Mouse (Mus musculus): ENCODE measurements around the gene Cask. TPM values are rescaled to one million over a fixed set of nuclear protein-coding genes. Genes with fewer than 3 reads are reported as not detected.

The Cask gene
- polyA plus RNA-seq, 1 experiment = 0.15 TPM

DNA sequence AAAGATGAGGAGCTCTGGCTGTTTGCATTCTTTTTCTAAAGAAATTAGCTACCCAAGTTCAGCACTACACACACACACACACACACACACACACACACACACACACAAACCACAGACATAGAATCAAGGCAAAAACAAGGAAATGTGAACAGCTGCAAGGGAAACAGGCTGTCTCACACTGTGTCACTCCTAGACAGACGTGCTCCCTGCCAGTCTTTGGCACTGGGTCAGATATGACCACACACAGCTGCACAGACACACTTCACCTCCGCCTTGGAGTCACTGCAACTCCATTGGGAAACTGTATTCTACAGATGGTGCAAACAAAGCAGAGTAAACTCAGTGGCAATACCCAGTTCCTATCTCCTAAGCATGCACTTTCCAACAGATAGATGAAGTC, 274.6 kb downstream of the Cask start:
- Histone ChIP-seq H3K4me3 (replicated peaks) (no peak overlapping the region), H3K36me3 (ENCODE audit: control insufficient read depth) (no peaks in the 10 kb centered on the region), H3K9me3 (ENCODE audit: control insufficient read depth, low read length) (no peaks in the 10 kb centered on the region), H3K4me1 (ENCODE audit: control insufficient read depth) (no peaks in the 10 kb centered on the region), H3K27me3 (ENCODE audit: control insufficient read depth) (no peaks in the 10 kb centered on the region)
- TF ChIP-seq GATA1 (IDR thresholded peaks at IDR 0.05; ENCODE audit: low read length) (no peak), TAL1 (IDR thresholded peaks at IDR 0.05; ENCODE audit: low read length) (no peak)

DNA sequence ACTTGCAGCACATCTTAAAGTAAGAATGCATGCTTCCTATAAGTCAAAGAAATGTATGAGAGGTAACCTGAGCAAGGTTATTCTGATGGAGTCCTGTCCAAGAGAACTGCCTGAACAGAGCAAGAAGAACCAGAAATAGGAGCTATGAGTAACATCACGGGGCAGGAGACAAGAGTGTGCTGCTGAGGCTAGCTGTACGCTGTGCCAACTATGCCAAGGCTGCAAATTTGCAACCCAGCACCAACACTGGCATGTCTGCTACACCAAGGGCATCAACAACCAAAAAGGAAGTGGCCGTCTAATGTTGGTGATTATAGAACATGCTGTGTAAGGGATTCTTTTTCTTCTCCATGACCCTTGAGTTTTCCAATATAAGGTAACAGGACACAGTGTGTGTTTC, 276.3 kb downstream of the Cask start:
- no peaks in the 10 kb centered on the region for H3K27me3 ChIP-seq (ENCODE audit: control insufficient read depth)
- H3K4me1 ChIP-seq (ENCODE audit: control insufficient read depth) = no peaks in the 10 kb centered on the region
- H3K4me3 ChIP-seq (replicated peaks) = no peak overlapping the region
- TF ChIP-seq GATA1 (IDR thresholded peaks at IDR 0.05; ENCODE audit: low read length) = no peak
- H3K9me3 ChIP-seq (ENCODE audit: control insufficient read depth, low read length) = no peaks in the 10 kb centered on the region
- H3K36me3 ChIP-seq (ENCODE audit: control insufficient read depth) = no peaks in the 10 kb centered on the region

DNA sequence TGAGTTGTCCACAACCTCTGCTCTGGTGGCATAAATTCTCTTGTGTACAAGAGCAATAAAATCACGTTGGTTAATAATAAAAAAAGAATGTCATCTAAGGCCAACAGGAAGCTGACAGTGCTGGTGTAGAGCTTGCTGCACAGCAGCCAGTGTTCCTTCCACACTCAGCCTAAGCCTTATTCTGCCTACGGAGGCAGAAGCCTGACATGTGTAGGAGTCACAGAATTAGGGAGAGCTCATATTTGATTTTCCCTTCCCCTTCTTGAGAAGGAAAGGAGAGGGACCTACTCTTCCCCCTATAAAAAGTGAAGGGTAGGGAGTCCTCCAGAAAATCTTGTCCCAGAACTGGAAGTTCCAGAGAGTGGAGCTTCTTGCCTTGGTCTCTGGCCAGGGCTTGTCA, 276.9 kb downstream of the Cask start:
- TF ChIP-seq GATA1 (IDR thresholded peaks at IDR 0.05; ENCODE audit: low read length) (no peak), TAL1 (IDR thresholded peaks at IDR 0.05; ENCODE audit: low read length) (no peak)
- no peaks in the 10 kb centered on the region for H3K36me3 ChIP-seq (ENCODE audit: control insufficient read depth)
- H3K4me3 ChIP-seq (replicated peaks) = no peak overlapping the region
- no peaks in the 10 kb centered on the region for H3K27me3 ChIP-seq (ENCODE audit: control insufficient read depth)
- H3K4me1 ChIP-seq (ENCODE audit: control insufficient read depth) = no peaks in the 10 kb centered on the region
- H3K9me3 ChIP-seq (ENCODE audit: control insufficient read depth, low read length) = no peaks in the 10 kb centered on the region

DNA sequence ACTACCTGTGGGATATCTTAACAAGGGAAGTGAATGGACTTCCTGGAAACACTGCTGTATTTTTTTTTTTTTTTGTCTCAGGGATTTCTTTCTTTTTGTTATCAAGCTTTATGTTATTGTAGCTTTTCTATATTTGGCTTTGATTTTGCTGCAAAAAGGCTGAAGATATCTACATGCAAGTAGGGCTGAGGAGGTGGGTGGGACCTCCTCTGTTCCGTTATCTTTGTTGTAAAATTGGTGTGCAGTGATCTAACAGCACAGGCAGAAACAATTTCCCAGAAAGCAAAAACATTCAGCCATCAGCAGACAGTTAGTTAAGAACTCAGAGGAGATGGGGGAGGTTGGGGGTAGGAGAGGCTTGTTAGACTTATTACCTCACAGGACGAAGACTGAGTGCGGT, 296.7 kb downstream of the Cask start:
- Histone ChIP-seq H3K27me3 (ENCODE audit: control insufficient read depth) (no peaks in the 10 kb centered on the region), H3K4me3 (replicated peaks) (no peak overlapping the region), H3K4me1 (ENCODE audit: control insufficient read depth) (no peaks in the 10 kb centered on the region), H3K9me3 (ENCODE audit: control insufficient read depth, low read length) (no peaks in the 10 kb centered on the region), H3K36me3 (ENCODE audit: control insufficient read depth) (no peaks in the 10 kb centered on the region)
- TF ChIP-seq TAL1 (IDR thresholded peaks at IDR 0.05; ENCODE audit: low read length) (no peak), GATA1 (IDR thresholded peaks at IDR 0.05; ENCODE audit: low read length) (no peak)

DNA sequence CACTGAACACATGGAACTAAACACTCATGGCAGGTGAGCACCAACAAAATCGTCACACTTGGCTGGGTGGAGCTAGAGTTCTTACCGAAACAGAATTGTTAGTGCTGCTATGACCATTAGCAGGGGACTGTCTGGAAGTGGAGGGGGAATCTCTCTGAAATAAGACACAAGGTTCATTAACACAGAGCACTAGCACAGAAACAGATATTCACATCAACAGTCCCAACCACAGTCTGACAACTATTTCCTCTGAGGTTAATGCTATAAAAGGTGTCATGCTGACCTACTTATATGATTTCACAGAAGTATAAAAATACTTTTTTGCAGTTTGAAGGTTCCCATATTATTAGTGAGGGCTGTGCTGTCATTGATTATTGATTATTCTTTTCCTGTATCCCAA, 298.9 kb downstream of the Cask start:
- no peaks in the 10 kb centered on the region for H3K27me3 ChIP-seq (ENCODE audit: control insufficient read depth)
- H3K9me3 ChIP-seq (ENCODE audit: control insufficient read depth, low read length) = no peaks in the 10 kb centered on the region
- H3K4me1 ChIP-seq (ENCODE audit: control insufficient read depth) = no peaks in the 10 kb centered on the region
- no peak for TF ChIP-seq TAL1 (IDR thresholded peaks at IDR 0.05; ENCODE audit: low read length)
- no peak for TF ChIP-seq GATA1 (IDR thresholded peaks at IDR 0.05; ENCODE audit: low read length)
- no peaks in the 10 kb centered on the region for H3K36me3 ChIP-seq (ENCODE audit: control insufficient read depth)
- H3K4me3 ChIP-seq (replicated peaks) = no peak overlapping the region

DNA sequence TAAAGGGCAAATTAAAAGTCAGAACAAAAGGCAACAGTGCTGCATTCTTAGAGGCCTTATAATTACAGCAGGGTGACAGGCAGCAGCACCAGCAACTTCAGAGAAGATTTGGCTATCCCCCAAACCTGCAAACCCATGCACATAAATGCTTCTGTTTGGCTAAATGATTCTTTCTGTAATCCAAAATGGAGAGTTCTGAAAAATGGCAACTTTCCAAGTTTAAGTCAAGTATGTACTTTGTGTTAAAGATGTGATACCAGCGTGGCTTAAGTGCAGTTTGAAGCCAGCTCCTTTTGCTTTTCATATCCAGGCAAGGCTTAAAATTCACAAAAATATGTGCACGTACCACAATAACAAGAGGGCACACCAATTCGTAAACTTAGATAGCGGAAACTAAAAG, 299.6 kb downstream of the Cask start:
- no peaks in the 10 kb centered on the region for H3K4me1 ChIP-seq (ENCODE audit: control insufficient read depth)
- TF ChIP-seq TAL1 (IDR thresholded peaks at IDR 0.05; ENCODE audit: low read length) (no peak), GATA1 (IDR thresholded peaks at IDR 0.05; ENCODE audit: low read length) (no peak)
- no peak overlapping the region for H3K4me3 ChIP-seq (replicated peaks)
- H3K9me3 ChIP-seq (ENCODE audit: control insufficient read depth, low read length) = no peaks in the 10 kb centered on the region
- H3K36me3 ChIP-seq (ENCODE audit: control insufficient read depth) = no peaks in the 10 kb centered on the region
- H3K27me3 ChIP-seq (ENCODE audit: control insufficient read depth) = no peaks in the 10 kb centered on the region

DNA sequence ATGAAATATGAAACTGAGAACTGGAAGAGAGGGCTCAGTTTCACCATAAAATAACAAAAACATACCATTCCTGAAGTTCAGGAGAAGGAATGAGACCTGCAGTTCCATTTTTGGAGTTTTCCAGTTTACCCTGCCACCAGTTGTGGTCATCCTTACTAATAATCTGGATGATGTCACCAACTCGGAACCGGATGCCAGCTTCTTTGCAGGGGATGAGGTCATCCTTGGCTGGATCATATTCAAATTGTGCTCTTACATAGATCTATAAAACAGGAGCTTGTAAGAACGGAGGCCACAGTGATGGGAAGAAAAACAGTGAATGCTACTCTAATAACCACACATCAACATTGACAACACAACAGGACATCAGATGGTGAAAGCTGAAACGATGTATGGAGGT, 302.1 kb downstream of the Cask start:
- Histone ChIP-seq H3K27me3 (ENCODE audit: control insufficient read depth) (no peaks in the 10 kb centered on the region), H3K4me1 (ENCODE audit: control insufficient read depth) (no peaks in the 10 kb centered on the region), H3K4me3 (replicated peaks) (no peak overlapping the region), H3K36me3 (ENCODE audit: control insufficient read depth) (no peaks in the 10 kb centered on the region), H3K9me3 (ENCODE audit: control insufficient read depth, low read length) (no peaks in the 10 kb centered on the region)
- TF ChIP-seq TAL1 (IDR thresholded peaks at IDR 0.05; ENCODE audit: low read length) (no peak), GATA1 (IDR thresholded peaks at IDR 0.05; ENCODE audit: low read length) (no peak)

DNA sequence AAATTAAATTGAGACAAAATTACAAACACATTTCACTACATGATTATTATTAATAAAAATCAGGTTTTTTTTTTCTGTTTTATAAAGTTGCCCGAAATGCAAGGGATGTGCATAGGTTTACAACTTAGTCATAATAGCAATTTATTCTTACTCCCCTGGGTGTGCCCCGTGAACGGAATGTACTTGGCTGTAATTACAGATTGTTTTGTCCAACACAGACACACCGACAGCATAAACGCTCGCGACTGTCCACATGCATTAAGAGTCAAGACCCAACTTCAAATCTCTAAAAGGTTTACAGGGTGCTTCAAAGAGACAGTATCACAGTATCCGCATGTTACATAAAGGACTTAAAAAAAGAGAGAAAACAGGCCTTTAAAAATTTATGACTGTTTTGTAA, 329.9 kb downstream of the Cask start:
- Histone ChIP-seq H3K36me3 (ENCODE audit: control insufficient read depth) (no peaks in the 10 kb centered on the region), H3K27me3 (ENCODE audit: control insufficient read depth) (no peaks in the 10 kb centered on the region), H3K9me3 (ENCODE audit: control insufficient read depth, low read length) (no peaks in the 10 kb centered on the region), H3K4me3 (replicated peaks) (no peak overlapping the region), H3K4me1 (ENCODE audit: control insufficient read depth) (no peaks in the 10 kb centered on the region)
- TF ChIP-seq TAL1 (IDR thresholded peaks at IDR 0.05; ENCODE audit: low read length) = no peak
- TF ChIP-seq GATA1 (IDR thresholded peaks at IDR 0.05; ENCODE audit: low read length) = no peak

DNA sequence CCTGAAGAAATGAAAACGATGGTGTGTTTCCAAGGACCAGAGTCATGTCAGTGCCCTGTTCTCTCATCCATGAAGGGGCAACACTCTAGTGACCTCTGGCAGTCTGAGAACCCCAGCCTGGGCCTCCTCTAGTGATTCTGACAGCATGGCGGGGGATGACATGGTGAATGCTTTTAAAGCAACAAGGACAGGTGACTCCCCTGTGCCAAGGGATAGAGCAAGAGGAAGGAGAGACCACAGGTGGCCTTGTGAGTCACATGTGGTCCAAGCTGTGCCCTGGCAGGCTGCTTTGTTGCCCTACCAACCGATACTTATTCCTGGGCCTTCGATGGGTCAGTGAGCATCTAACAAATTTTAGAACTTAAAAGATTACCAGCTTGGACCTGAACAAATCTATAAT, 330.6 kb downstream of the Cask start:
- Histone ChIP-seq H3K4me3 (replicated peaks) (no peak overlapping the region), H3K27me3 (ENCODE audit: control insufficient read depth) (no peaks in the 10 kb centered on the region), H3K4me1 (ENCODE audit: control insufficient read depth) (no peaks in the 10 kb centered on the region), H3K9me3 (ENCODE audit: control insufficient read depth, low read length) (no peaks in the 10 kb centered on the region), H3K36me3 (ENCODE audit: control insufficient read depth) (no peaks in the 10 kb centered on the region)
- TF ChIP-seq TAL1 (IDR thresholded peaks at IDR 0.05; ENCODE audit: low read length) (no peak), GATA1 (IDR thresholded peaks at IDR 0.05; ENCODE audit: low read length) (no peak)

DNA sequence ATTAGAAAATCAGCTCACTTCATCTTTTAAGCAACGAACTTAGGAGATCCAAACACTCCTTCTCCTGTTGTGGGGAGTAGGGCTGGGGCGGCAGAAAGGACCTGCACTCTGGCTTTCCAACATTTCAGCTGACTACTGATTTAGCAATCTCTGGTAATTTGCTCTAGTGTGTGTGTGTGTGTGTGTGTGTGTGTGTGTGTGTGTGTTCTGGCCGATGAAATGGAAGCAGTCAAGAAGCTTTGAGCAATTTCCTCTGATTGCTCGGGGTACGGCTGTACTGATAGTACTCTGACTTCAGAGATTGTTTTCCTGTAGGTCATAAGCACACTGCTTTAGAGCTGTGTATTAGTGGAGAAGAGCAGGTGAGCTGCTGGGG, 331.8 kb downstream of the Cask start:
- Histone ChIP-seq H3K36me3 (ENCODE audit: control insufficient read depth) (no peaks in the 10 kb centered on the region), H3K9me3 (ENCODE audit: control insufficient read depth, low read length) (no peaks in the 10 kb centered on the region), H3K4me1 (ENCODE audit: control insufficient read depth) (no peaks in the 10 kb centered on the region), H3K27me3 (ENCODE audit: control insufficient read depth) (no peaks in the 10 kb centered on the region), H3K4me3 (replicated peaks) (no peak overlapping the region)
- TF ChIP-seq GATA1 (IDR thresholded peaks at IDR 0.05; ENCODE audit: low read length) = no peak
- TF ChIP-seq TAL1 (IDR thresholded peaks at IDR 0.05; ENCODE audit: low read length) = no peak
